Mouse (Mus musculus) ZHBTc4 (cell line): ENCODE measurements around the gene Olfr921.

ENCODE experiments used
- DNase-seq: peaks from one replicate; pipeline ENCODE4 v3.0.0-alpha.2; 2011; ENCODE audit warnings: low read depth, low spot score

Olfr921 gene

DNA sequence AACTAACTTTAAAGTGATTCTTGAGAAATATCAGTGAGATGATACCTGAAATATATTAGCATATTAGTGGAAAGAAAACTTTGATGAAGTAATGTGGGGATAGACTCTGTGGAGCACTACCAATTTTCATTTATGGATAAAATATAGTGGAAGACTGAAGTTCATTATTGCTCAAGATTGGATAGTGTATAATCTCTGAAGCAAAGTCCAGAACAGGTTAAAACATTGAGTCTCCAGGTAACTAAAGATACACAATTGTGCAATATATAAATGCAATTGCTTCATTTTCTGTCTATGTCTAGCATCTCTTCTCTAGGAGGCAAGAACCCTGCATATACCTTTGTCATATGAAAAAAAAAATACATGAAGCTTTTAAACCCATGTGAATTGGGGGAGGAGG lies at the start of gene Olfr921:
Gene Olfr921, plus strand, starts transcription at position 301 of the 400 bp plus-strand sequence.
- DNase-seq = no peak

DNA sequence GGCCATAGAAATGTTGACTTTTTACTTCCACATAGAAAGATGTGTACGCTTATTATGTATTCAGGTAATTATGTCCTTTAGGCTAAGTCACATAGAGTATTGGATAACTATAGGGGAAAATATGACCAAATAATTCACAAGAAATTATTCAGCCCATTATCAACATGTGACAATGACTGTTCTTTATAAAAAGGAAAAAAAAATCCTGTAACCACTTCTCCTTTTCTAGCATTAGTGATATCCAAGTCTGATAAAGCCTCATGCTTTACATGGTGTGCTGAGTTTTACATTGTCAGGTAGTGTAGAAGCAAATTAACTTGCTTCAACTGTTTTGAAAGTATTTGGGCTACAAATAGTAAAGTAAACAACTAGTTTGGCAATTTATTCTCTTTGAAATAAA lies 48.8 kb upstream of the Olfr921 start:
- DNase-seq = no peak

DNA sequence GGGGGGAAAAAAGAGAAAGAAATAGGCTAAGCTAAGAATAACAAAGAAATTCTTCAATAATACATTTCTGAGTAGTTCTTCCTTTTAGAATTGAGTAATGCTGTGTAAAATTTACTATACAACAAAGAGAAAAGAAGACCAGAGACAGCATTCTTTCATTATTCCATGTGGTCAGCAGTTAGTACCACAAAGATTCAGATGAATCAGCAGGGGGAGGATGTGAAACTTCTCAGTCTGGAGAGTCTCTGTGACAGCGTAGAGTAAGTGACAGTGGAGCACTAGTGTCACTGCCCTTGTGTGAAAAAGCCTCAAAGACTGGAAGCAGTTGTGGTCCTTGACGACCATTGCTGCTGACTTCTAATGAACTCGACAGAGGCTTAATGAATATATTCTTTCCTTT lies 44.6 kb upstream of the Olfr921 start:
- DNase-seq = no peak

DNA sequence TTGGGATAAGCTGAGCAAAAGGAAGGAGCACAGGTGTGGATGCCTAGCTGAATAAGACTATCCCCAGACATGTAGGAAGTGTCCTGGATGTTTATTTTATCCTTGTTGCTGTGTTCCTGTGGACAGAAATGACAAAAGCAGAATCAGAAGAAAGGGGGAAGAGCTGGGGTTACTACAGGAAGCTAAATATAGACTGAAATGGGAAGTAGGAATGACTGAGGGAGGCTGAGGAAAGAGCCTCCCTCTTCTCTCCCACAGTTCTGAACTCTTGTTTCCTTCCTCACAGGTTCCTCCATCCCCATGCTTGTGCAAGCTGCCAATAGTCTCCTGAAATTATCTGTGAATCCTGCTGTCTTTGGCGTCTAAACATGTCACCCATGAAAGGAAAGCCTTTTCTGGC lies 31.5 kb upstream of the Olfr921 start:
- no peak for DNase-seq

DNA sequence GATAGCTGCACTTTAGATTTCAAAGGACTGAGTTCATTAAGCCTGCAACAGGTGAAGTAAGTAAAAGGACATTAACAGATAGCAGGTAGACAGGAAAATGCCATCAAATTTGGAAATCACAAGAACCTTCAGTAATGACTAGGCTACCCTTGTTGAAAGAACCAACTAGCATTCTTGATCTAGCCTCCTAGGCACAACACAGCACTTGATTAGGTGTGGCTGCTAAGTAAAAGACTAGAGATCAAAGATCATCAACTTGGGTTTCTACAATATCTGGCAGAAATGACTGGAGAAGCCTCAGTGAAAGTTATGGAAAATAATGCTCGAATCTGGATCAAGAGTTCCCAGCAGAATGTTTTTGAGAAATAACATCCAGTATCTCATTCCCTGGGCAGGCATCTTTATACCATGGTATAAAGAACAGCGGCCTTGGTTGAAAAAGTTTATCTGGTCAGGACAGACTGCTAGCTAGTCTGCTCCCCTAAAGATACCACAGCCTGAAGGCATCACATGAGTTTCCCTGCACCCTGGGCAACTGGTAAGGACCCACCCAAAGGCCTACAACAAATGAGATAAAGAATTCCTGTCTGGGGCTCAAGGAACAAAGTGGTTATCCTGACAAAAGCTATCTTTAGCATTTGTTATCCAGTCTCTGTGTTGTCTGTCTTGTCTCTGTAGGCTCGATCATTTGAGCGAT lies 28.1 kb upstream of the Olfr921 start:
- peak; percentile 35 for DNase-seq

DNA sequence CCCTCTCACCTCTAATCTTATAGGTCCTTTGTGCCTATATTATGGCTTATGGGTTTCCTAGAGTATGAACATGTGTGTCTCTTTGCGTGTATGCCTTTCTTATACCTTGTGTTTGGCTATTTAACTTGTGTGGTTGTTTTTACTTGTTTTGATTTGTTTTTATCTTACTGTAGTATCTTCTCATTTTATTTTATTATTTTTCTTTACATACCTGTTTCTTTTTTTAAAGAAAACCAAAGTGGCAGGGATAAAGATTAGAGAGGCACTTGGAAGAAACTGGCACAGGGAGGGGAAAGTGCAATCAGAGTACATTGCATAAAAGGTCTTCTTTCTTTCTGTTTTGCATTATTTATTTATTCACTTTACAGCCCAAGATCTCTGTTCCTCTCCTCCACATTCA lies 20.9 kb upstream of the Olfr921 start, which contains the start of gene Olfr920:
Gene Olfr920, plus strand, starts transcription at position 301 of the 400 bp plus-strand sequence.
- DNase-seq = no peak

DNA sequence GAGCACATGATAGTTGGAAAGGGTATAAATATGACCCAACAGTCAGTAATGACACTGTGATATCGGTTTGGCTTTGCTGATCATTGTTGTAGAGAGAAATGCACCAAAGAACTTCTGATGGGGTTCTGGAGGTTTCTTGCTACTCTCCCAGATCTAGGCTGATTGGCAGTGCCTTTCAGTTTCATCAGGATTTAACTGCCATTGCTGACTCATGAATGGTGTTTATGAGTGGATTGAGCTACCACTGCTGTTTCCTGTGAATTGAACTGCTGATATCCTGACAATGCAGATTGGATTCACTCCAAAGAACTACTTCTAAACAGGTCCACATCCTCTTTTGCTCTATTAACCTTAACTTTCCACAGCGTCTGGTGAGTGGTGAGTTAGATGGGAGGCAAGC lies 19.8 kb downstream of the Olfr921 start:
- DNase-seq = no peak

DNA sequence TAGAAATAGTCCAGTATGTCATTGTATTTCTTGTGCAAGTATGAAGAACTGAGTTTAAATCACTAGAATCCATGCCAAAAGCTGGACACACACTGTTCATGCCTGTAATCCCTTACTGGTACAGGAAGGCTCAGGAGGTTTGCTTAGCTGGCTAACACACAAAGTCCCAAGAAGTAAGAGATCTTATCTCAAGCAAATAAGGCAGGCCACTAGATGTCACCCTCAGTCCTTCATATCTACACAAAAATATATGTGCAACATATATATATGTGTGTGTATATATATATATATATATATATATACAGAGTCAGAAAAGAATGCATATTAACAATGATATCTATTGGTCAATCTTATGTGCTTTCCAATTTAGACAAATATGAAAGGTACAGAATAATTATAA lies 32.8 kb downstream of the Olfr921 start:
- DNase-seq = no peak

DNA sequence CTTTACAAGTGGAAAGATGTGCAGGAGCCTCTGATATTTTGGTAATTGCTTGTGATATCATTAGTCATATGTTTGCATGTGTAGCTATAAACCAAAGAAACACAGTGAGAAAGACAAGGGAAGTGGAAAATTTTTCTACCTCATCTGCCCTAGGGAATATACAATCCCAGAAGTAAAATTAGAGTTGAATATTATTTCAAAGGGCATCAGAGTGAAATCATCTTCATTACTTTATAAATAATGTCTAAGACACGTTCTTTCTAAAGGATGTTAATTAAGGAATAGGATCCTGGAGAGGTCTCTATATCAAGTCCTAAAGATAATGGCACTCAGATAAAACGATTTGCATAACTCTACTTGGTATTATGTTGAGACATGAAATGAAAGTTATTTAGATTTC lies 41.4 kb downstream of the Olfr921 start, which contains the start of gene Olfr922:
Gene Olfr922, plus strand, starts transcription at position 301 of the 400 bp plus-strand sequence.
- no peak for DNase-seq

DNA sequence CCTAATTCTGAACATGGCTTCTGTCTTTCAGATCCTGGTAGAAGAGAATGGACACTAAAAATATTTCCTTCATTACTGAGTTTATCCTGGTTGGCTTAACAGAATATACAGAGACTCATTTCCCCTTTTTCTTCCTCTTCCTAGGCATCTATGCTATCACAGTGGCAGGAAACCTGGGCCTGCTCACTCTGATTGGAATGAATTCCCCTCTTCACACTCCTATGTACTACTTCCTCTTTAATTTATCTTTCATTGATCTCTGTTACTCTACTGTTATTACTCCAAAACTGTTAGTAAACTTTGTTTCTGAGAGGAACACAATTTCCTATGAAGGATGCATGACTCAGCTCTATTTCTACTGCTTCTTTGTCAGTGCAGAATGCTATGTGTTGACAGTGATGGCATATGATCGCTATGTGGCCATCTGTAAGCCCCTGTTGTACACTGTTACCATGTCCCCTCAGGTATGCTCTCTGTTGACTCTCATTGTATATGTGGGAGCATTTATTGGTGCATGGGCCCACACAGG lies 42.7 kb downstream of the Olfr921 start:
- DNase-seq = no peak

DNA sequence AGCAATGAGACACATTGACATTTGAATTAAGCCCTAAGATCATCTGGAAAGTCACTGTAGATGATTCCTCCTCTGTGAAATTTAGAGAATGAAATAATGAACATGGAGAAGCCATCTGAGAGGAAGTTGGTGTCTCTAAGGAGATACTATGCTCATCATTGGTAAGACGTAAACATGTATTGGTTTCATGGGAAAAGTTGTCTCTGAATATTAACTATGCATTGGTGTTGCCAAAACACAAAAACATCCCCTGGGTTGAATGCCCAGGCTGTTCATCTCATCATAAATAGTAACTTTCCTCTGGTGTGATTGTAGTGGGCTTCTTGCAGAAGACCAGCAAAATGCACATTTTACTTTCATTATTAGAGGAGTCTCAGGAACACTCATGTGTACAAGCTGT lies 53.4 kb downstream of the Olfr921 start, which contains the start of gene Olfr923:
Gene Olfr923, plus strand, starts transcription at position 301 of the 400 bp plus-strand sequence.
- no peak for DNase-seq
